Mouse (Mus musculus) kidney, embryonic 14.5 days (tissue): Measurements from ENCODE around the gene Supt5. TPM values are rescaled to one million over a fixed set of nuclear protein-coding genes. Genes with fewer than 3 reads are reported as not detected.

ENCODE experiments used
- ATAC-seq: fragments of 200-750 bp; cut with Nextera tagmentation; 2 replicates; pipeline ENCODE4 v1.8.0; 2017; ENCODE audit warnings: moderate number of reproducible peaks, mild to moderate bottlenecking, moderate TSS enrichment, moderate library complexity; ENCODE audit not compliant: low FRiP score, low TSS enrichment
- H3K27ac ChIP-seq: fragments of 300-500 bp; sonication (generic); 2 replicates; pipeline ENCODE4 v1.5.1; 2014; ENCODE audit warnings: low read depth, mild to moderate bottlenecking, low read length, moderate library complexity, mixed read lengths
- H3K27me3 ChIP-seq: fragments of 300-500 bp; sonication (generic); 2 replicates; pipeline ENCODE4 v1.6.1; 2014; ENCODE audit warnings: mild to moderate bottlenecking, low read length; ENCODE audit not compliant: control insufficient read depth, insufficient read depth
- H3K36me3 ChIP-seq: fragments of 300-500 bp; sonication (generic); 2 replicates; pipeline ENCODE4 v1.6.1; 2014; ENCODE audit warnings: low read length, mixed read lengths; ENCODE audit not compliant: control insufficient read depth, insufficient read depth
- H3K4me1 ChIP-seq: fragments of 300-500 bp; sonication (generic); 2 replicates; pipeline ENCODE4 v1.6.1; 2014; ENCODE audit warnings: low read length, mixed read lengths; ENCODE audit not compliant: control insufficient read depth, insufficient read depth
- H3K4me2 ChIP-seq: fragments of 300-500 bp; sonication (generic); replicated peaks from 2 replicates; pipeline ENCODE4 v1.6.1; 2014; ENCODE audit warnings: low read depth, mild to moderate bottlenecking, low read length
- H3K4me3 ChIP-seq: fragments of 300-500 bp; sonication (generic); 2 replicates; pipeline ENCODE4 v1.5.1; 2014; ENCODE audit warnings: mild to moderate bottlenecking, low read length
- H3K9ac ChIP-seq: fragments of 300-500 bp; sonication (generic); 2 replicates; pipeline ENCODE4 v1.6.1; 2014; ENCODE audit warnings: low read depth, mild to moderate bottlenecking, low read length, moderate library complexity
- H3K9me3 ChIP-seq: fragments of 300-500 bp; sonication (generic); 2 replicates; pipeline ENCODE4 v1.6.1; 2016; ENCODE audit warnings: low read length; ENCODE audit not compliant: control insufficient read depth
- WGBS: fragments of 180-500 bp; shearing (Covaris S2); extraction: QIAGEN DNeasy Blood & Tissue Kit; methylation state at CpG from one replicate; pipeline ENCODE4 v1.1.7; 2014; 5-methylcytosine and 5-hydroxymethylcytosine counted together
- polyA plus RNA-seq: library from polyadenylated mRNA; unstranded; fragments of >200 nt; fragmentation: Nextera tagmentation; extraction: Ambion mirVana; gene quantifications from 2 replicates; pipeline ENCODE4 v1.2.1, GENCODE M21; 2014

Supt5 gene
- polyA plus RNA-seq, 1 experiment from 2014 or later = 84.5 TPM

DNA sequence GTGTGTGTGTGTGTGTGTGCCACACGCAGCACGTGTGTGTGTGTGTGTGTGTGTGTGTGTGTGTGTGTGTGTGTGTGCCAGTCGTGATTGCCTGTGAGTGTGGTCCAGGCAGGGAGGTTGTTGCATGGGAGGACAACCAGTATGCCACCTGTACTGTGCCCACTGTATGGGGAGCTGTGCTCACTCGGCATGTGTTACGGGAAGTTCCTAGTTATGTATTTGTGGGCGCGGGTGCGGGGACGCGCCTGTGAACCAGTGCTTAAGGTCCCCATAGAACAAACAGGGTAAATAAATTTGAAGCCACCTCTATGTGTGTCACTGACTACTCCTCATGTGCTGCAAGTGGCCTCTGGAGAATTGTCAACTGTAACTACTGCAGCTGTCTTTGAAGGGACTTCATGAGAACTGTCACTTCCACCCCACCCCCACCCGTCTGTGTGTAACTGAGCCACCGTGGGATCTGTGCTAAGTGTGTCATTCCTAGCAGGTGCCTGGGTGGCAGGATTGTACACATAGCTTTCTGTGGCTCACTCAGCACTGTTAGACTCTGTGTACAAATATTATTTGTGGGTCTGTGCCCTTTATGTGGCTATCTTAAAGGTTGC, 43.9 kb upstream of the Supt5 start:
- Histone ChIP-seq H3K36me3 (peaks cover 14% of the 10 kb centered on the region; the same call in 1 of the 2 replicates), H3K9me3 (no peaks in the 10 kb centered on the region), H3K27ac (peak overlapping the region; percentile 99), H3K9ac (peak overlapping the region; percentile 51; the same call in 1 of the 2 replicates), H3K4me3 (peak overlapping the region; percentile 31; the same call in 1 of the 2 replicates), H3K4me2 (peak overlapping the region; percentile 48), H3K27me3 (no peaks in the 10 kb centered on the region), H3K4me1 (peaks cover 42% of the 10 kb centered on the region)
- WGBS = 42% methylated on average over 11 of the region's 12 CpGs
- ATAC-seq = no peak

GRCm38 (mm10) chr7:28381938-28382337, 43.4 kb upstream of the Supt5 start:
- Histone ChIP-seq H3K36me3 (peaks cover 15% of the 10 kb centered on the region; the same call in 1 of the 2 replicates), H3K9me3 (no peaks in the 10 kb centered on the region), H3K27me3 (no peaks in the 10 kb centered on the region), H3K27ac (peak overlapping the region; percentile 99), H3K9ac (peak overlapping the region; percentile 51; the same call in 1 of the 2 replicates), H3K4me2 (peak overlapping the region; percentile 48), H3K4me3 (peak overlapping the region; percentile 31), H3K4me1 (peaks cover 48% of the 10 kb centered on the region)
- WGBS = 3% methylated on average over 19 of the region's 20 CpGs
- ATAC-seq = peak; percentile 50

DNA sequence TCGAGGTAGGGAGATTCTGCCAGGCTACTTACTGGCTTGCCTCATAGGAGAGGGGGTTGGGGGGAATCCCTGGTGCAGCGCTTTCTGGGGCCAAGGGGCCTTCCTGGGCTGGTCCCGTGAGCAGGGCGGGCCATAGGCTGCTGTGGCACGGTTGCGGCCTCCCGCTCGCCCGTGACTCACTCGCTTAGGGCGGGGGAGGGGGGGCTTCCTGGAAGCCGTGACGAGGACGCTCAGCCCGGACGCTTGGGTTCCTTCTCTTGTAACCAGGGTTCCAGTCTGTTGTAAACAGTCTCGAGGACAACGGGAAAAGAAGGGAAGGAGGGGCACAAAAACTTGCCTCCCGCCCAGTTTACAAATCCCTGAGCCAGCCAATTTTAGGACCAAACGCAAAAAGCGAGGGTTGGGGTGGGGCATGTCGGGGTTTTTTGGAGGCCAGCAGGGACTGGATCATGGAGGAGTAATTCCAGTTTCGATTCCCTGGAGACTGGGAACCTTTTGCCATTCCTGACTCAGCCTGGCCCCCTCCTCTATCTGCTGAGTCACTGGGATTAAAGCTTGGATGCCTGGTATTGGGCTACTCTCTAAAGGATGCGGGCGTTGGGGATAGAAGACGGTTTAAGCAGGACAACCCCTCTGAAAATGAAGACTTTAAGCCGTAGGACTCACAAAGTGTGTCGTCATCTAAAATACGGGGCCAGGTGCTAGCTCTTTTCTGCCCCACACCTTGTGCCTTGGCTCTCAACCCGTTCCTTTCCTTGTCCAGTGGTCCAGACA, 42.7 kb upstream of the Supt5 start:
- Histone ChIP-seq H3K4me2 (peak overlapping the region; percentile 48), H3K4me3 (peak overlapping the region; percentile 31), H3K9ac (peak overlapping the region; percentile 51; the same call in 1 of the 2 replicates), H3K27me3 (no peaks in the 10 kb centered on the region), H3K27ac (peak overlapping the region; percentile 99), H3K9me3 (no peaks in the 10 kb centered on the region), H3K36me3 (peaks cover 13% of the 10 kb centered on the region; the same call in 1 of the 2 replicates), H3K4me1 (peaks cover 49% of the 10 kb centered on the region)
- ATAC-seq = peak; percentile 14; the same call in 1 of the 2 replicates
- WGBS = 7% methylated on average over 30 of the region's 30 CpGs

DNA sequence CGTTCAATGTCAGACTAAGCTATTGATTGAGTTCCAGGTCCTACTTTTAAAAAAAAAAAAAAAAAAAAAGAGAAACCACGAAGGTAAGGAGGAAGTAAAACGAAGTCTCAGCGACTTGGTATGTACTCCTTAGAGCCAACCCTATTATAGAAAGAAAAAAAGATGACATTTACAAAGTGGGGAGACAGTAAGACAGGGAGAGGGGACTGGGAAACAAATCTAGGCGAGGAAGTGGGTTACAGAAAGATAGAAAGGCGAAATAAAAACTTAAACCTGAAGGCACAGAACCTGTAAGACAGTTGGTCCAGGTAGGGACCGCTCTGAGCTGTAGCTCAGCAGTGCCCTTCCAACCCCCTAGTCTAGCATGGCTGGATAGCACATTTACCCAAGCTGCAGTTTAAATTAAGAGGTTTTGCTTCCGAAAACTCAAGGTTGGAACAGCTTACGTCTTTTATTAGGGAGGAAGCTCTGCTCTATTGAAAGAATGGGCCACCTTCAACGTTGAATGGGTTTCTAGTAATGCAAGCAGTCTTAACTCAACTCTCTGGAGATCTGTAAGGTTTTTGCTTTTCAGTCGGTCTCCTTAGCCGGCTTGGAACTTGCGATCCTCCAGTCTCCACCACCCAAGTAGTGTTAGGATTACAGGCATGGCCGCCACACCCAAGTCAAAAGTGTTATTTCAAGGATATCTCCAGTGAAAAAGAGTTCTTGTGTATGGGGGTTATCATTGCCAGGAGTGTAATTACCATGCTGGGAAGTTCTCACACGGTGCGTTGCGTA, 41.9 kb upstream of the Supt5 start, which contains the start of gene Zfp36:
Gene Zfp36 (minus strand): TSS at position 17 of the 780 bp plus-strand sequence.
- peak within 1 kb of the TSS; percentile 77 for H3K4me2 ChIP-seq
- H3K27me3 ChIP-seq = no peaks in the 10 kb centered on the region
- H3K4me3 ChIP-seq = peak within 1 kb of the TSS; percentile 79
- 52% methylated on average over 17 of the region's 17 CpGs for WGBS
- no peaks in the 10 kb centered on the region for H3K9me3 ChIP-seq
- ATAC-seq = no peak
- H3K36me3 ChIP-seq = peaks cover 7% of the 10 kb centered on the region; the same call in 1 of the 2 replicates
- peak within 1 kb of the TSS; percentile 83 for H3K9ac ChIP-seq
- H3K27ac ChIP-seq = peak within 1 kb of the TSS; percentile 99
- peaks cover 49% of the 10 kb centered on the region for H3K4me1 ChIP-seq

GRCm38 (mm10) chr7:28378769-28379651, 40.5 kb upstream of the Supt5 start:
- peak; percentile 38 for ATAC-seq
- peaks cover 49% of the 10 kb centered on the region for H3K4me1 ChIP-seq
- under 1% methylated on average over 53 of the region's 53 CpGs for WGBS

DNA sequence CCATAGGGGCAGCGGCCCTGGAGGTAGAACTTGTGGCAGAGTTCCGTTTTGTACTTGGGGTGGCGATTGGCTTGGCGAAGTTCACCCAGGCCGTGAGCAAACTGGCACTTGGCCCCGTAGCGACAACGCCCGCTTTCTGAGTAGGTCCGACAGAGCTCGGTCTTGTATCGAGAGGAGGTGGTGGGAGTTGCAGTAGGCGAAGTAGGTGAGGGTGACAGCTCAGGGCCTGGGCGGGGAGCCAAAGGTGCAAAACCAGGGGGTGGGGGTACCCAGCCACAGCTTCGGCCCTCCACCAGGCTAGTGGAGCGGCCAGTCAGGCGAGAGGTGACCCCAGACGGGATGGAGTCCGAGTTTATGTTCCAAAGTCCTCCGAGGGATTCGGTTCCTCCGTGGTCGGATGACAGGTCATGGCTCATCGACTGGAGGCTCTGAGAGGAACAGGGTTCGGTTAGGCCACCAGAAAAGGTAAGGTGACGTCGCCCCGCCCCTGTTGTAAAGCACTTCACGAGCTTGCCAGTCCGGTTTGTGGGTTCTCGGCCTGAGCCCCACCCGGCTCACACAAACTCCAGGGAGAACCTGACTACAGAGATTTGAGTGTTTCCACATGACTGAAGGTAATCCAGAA, 39.6 kb upstream of the Supt5 start:
- Histone ChIP-seq H3K27me3 (no peaks in the 10 kb centered on the region), H3K4me1 (peaks cover 46% of the 10 kb centered on the region), H3K9me3 (no peaks in the 10 kb centered on the region), H3K4me3 (peak overlapping the region; percentile 79), H3K9ac (peak overlapping the region; percentile 83), H3K36me3 (peaks cover 7% of the 10 kb centered on the region; the same call in 1 of the 2 replicates), H3K4me2 (peak overlapping the region; percentile 77), H3K27ac (peak overlapping the region; percentile 96)
- no peak for ATAC-seq
- WGBS = 13% methylated on average over 32 of the region's 32 CpGs

More at GRCm38 (mm10) chr7:28378769-28379651, 40.5 kb upstream of the Supt5 start:
- Histone ChIP-seq H3K9me3 (no peaks in the 10 kb centered on the region), H3K27ac (peak overlapping the region; percentile 96), H3K4me2 (peak overlapping the region; percentile 77), H3K4me3 (peak overlapping the region; percentile 79), H3K9ac (peak overlapping the region; percentile 83), H3K36me3 (peaks cover 7% of the 10 kb centered on the region; the same call in 1 of the 2 replicates), H3K27me3 (no peaks in the 10 kb centered on the region)

GRCm38 (mm10) chr7:28377190-28378065, 38.9 kb upstream of the Supt5 start:
- 59% methylated on average over 18 of the region's 18 CpGs for WGBS
- Histone ChIP-seq H3K27ac (peak overlapping the region; percentile 96), H3K4me1 (peaks cover 39% of the 10 kb centered on the region), H3K4me3 (peak overlapping the region; percentile 79), H3K9me3 (no peaks in the 10 kb centered on the region), H3K9ac (peak overlapping the region; percentile 83), H3K4me2 (peak overlapping the region; percentile 77), H3K27me3 (no peaks in the 10 kb centered on the region), H3K36me3 (peaks cover 7% of the 10 kb centered on the region; the same call in 1 of the 2 replicates)
- ATAC-seq = no peak
